Mouse (Mus musculus): ENCODE results near the gene Treml2.

GRCm38 (mm10) chr17:48274885-48275284 is 24.4 kb upstream of the Treml2 start:
- no peak for TF ChIP-seq ZNF384 (IDR thresholded peaks at IDR 0.05; ENCODE audit: low read depth, low read length)
- peak; percentile 26; the same call in 1 of the 2 replicates for TF ChIP-seq MAFK (IDR thresholded peaks at IDR 0.05; ENCODE audit: insufficient read depth, low read depth, low read length)
